ENCODE assay signal across 8 mouse cellular contexts in the genomic region with DNA sequence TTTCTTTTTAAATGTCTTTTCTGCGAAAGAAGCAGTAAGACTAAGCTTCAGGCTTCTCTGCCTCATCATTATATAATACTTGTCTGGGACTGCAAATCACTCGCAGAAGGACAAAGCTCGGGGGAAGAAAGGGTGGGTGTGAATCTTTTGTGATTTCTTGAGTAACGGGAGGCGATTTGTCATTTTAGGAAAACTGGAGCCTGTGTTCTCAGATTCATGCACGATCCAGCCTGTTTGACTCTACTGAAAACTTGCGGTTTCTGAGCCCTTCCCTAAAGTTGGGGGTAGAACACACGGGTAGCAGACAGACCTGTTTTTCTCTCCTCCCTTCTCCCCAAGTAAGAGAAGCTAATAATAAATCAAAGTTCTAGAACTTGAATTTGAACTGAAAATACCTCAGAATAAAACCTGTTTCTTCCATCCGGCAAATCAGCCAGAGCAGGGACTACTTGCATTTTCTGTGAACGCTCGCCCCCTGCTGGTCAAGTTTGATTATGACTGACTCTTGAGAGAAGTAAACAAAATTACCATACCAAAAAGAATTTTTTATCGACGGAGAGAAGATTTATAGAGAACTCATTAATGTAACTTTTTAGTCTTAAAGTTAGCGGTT.
DNase-seq lines count a peak whose midpoint lies in the region; ATAC-seq and TF ChIP-seq lines count a peak whose summit lies in the region.

No protein-coding gene starts in this region.

- H3K4me2 ChIP-seq in liver, embryonic 13.5 days: no peak overlapping the region
- peak overlapping the region; percentile 31 for H3K4me2 ChIP-seq in neural tube, embryonic 12.5 days (replicated peaks)

- DNase-seq in 416B (ENCODE audit: low read depth): peak; percentile 63
- DNase-seq in adrenal gland, adult 2 months: peak; percentile 36
- peak; percentile 81 for DNase-seq in embryo, embryonic 10.5 days (ENCODE audit: low spot score)
- peak; percentile 30 for DNase-seq in gastrocnemius, postnatal 25 days
- DNase-seq in kidney, postnatal 14 days: peak; percentile 53
- DNase-seq in liver, embryonic 13.5 days: peak; percentile 17
- DNase-seq in thymus, adult 2 months: peak; percentile 43

- no peak for TF ChIP-seq CTCF in thymus, adult 2 months (IDR thresholded peaks at IDR 0.05; ENCODE audit: borderline replicate concordance, control insufficient read depth, extremely low read depth, insufficient read depth, low read length, poor library complexity)

- H3K4me3 ChIP-seq in liver, embryonic 13.5 days (replicated peaks): no peak overlapping the region
- no peak overlapping the region for H3K4me3 ChIP-seq in neural tube, embryonic 12.5 days
- no peak overlapping the region for H3K4me3 ChIP-seq in thymus, adult 2 months (ENCODE audit: control insufficient read depth, insufficient read depth, low read length)

- WGBS in liver, embryonic 13.5 days (ENCODE audit: insufficient replicate concordance): 32% methylated on average over 14 of the region's 14 CpGs
- 25% methylated on average over 14 of the region's 14 CpGs for WGBS in neural tube, embryonic 12.5 days
- 22% methylated on average over 14 of the region's 14 CpGs for WGBS in thymus, adult 2 months

- H3K4me1 ChIP-seq in liver, embryonic 13.5 days (replicated peaks): no peaks in the 10 kb centered on the region
- H3K4me1 ChIP-seq in neural tube, embryonic 12.5 days: no peaks in the 10 kb centered on the region; the same call in 1 of the 2 replicates
- no peaks in the 10 kb centered on the region for H3K4me1 ChIP-seq in thymus, adult 2 months (replicated peaks; ENCODE audit: control insufficient read depth, insufficient read depth, low read length)

- H3K9me3 ChIP-seq in liver, embryonic 13.5 days (replicated peaks): no peaks in the 10 kb centered on the region
- H3K9me3 ChIP-seq in neural tube, embryonic 12.5 days: no peaks in the 10 kb centered on the region

- no peak for ATAC-seq in liver, embryonic 13.5 days (ENCODE audit: low read depth)
- ATAC-seq in neural tube, embryonic 12.5 days (ENCODE audit: low FRiP score, low read depth): no peak

- no peak for TF ChIP-seq POLR2A in thymus, adult 2 months (IDR thresholded peaks at IDR 0.05; ENCODE audit: control insufficient read depth, extremely low read depth, insufficient read depth, low read length, poor library complexity)

- no peak overlapping the region for H3K9ac ChIP-seq in liver, embryonic 13.5 days
- H3K9ac ChIP-seq in neural tube, embryonic 12.5 days: no peak overlapping the region

- H3K27me3 ChIP-seq in liver, embryonic 13.5 days: peaks cover 14% of the 10 kb centered on the region; the same call in 1 of the 2 replicates
- H3K27me3 ChIP-seq in neural tube, embryonic 12.5 days (replicated peaks): no peaks in the 10 kb centered on the region
- no peaks in the 10 kb centered on the region for H3K27me3 ChIP-seq in thymus, adult 2 months (ENCODE audit: control insufficient read depth, insufficient read depth, low read length)

- H3K36me3 ChIP-seq in liver, embryonic 13.5 days: no peaks in the 10 kb centered on the region
- H3K36me3 ChIP-seq in neural tube, embryonic 12.5 days: no peaks in the 10 kb centered on the region
- no peaks in the 10 kb centered on the region for H3K36me3 ChIP-seq in thymus, adult 2 months (ENCODE audit: control insufficient read depth, insufficient read depth, low read length)

- no peak overlapping the region for H3K27ac ChIP-seq in liver, embryonic 13.5 days
- H3K27ac ChIP-seq in neural tube, embryonic 12.5 days: no peak overlapping the region
- H3K27ac ChIP-seq in thymus, adult 2 months (ENCODE audit: control insufficient read depth, insufficient read depth, low read length): no peak overlapping the region

Comparison
In these comparisons a context has a peak if more than half of its experiments do, and no peak if none do; other contexts are left out.
1. DNase-seq: peak in every context shown above with its lines; median percentile 81 in embryo, embryonic 10.5 days; 63 in 416B; 53 in kidney, postnatal 14 days; 43 in thymus, adult 2 months; 36 in adrenal gland, adult 2 months; 30 in gastrocnemius, postnatal 25 days; 17 in liver, embryonic 13.5 days.